Mouse (Mus musculus) adrenal gland, adult (tissue): ENCODE measurements around the gene Olfr545.
"Not testable (repeated sequence)": the region's sequence is repeated elsewhere in the genome, so short reads cannot be mapped to it uniquely, and the experiment has no call there.

Experiments used
- DNase-seq, 2 experiments: peaks; one replicate each; pipeline ENCODE4 v3.0.0; 2022 to 2023; ENCODE audit warnings: low spot score in 1 of 2; ENCODE audit not compliant: inconsistent age in 2 of 2

The Olfr545 gene

DNA sequence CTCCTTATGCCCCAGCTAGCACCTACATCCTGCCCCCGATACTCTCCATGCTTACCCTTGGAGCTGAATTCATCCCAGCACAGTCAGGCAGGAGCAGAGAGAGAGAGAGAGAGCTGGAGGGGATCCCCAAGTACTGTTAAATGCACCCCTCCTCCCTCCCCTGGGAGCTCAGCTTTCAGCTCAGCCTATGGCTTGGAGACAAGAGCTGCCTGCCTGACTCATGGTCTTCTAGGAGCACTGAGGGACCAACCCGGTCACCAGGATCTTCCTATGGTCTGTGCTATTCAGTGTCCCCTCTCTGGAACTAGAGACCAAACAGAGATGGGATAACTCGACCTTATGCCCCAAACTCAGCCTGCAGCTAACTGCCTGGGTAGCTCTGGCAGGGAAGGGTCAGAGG is at the start of gene Olfr545:
Gene Olfr545 (minus strand): TSS at position 101 of the 400 bp plus-strand sequence.
- no peak for DNase-seq

GRCm38 (mm10) chr7:102541251-102541650 is 41.9 kb upstream of the Olfr545 start:
- DNase-seq, result no peak

DNA sequence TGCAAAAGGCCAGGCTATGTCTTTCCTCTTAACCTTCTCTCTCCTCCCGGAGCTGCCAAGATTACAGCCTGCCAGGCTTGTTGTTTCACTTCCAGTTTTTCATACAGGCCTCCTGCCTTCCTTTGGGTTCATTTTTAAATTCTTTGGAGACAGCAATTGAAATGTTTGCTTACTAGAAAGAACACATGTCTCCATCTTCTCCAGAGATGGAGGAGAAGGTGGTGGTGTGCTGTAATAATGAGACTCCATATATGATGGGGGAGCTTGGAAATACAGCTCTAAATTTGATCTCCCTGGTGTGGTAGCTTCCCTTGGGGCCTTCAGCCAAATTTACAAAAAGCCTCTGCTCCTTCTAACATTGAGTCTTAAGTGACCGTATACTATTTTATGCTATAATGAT is 41.2 kb upstream of the Olfr545 start, which contains the start of gene Olfr548-ps1:
Gene Olfr548-ps1 (plus strand): TSS at position 301 of the 400 bp plus-strand sequence.
- no peak for DNase-seq

DNA sequence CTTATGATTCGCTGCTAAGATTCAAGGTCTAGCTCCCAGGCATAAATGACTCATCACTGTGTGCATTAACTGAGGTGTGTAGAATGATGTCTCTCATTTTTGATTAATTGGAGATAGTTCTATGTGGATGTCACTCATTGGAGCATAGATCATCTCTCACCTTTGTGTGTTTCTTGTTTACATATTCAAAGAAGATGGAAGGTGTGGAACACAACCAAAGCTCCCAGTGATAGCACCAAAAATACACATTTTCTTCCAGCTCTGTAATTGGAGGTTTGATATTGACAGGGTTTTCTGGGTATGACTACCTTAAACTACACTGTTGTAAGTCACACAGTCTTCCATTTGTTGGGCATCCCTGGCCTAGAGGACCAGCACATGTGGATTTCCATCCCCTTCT is 35.1 kb upstream of the Olfr545 start, which contains the start of gene Olfr547:
Gene Olfr547 (plus strand): TSS at position 301 of the 400 bp plus-strand sequence.
- no peak for DNase-seq

DNA sequence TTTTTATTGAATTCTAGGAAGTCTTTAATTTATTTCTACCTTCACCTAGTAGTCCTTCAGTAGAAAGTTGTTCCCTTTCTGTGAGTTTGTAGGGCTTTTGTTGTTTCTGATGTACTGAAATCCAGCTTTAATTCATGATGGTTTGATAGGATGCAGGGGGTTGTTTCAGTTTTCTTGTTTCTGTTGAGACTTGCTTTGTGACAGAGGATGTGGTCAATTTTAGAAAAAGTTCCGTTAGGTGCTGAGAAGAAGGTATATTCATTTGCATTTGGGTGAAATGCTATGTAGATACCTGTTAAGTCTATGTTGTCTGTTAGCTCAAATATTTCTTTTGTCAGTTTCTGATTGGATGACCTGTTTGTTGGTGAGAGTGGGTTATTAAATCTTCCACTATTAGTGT is 29.7 kb upstream of the Olfr545 start:
- DNase-seq, result no peak

DNA sequence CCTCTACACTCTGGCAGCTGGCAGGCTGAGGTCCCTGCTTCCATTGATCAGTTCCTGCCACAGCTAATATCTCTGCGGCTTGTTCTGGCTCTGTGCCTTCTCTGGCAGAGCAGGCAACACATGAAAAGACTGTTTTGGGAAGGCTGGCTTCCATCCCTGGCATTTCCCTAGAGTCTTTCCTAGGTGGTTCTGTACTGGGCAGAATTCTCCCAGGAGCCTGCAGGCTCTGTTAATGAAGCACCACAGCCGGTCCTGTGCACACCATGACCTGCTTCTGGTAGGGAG is 17.6 kb upstream of the Olfr545 start:
- DNase-seq, result peak in 1 of 2 experiments; percentile 28

DNA sequence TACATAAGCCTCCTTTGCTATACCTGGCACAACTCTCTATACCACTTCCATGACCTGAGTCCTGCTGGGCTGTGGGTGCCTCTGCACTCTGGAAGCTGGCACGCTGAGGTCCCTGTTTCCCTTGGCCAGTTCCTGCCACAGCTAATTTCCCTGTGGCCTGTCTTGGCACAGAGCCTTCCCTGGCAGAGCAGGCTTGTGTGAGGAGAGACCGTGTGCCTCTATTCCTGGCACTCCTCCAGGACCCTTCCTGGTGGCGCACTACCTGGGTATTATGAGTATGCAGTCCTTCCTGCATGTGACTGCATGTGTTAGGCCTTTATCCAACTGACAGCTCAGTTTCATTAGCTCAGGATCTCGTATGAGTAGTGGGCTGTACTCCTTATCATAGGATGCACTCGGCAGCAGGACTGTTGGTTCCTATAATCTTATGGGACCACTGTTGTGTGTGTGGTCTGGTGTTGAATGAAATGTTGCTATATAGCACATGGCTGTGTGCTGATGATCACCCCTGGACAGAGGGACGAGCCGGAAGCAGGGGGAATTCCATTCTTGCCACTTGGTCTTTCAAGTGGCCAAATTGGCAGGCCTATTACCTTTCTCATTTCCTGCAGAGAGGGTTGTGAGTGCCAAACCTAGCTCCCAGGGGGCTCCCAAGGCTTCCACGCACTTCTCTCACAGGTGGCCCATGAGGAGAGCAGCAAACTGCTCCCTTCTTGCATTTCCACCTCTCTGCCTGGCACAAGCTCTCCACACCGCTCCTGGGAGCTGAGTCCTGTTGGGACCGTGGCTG is 17.1 kb upstream of the Olfr545 start:
- DNase-seq, result peak; percentile 17 to 62

GRCm38 (mm10) chr7:102514144-102514543 is 14.8 kb upstream of the Olfr545 start:
- no peak for DNase-seq

GRCm38 (mm10) chr7:102512814-102513435 is 13.6 kb upstream of the Olfr545 start:
- DNase-seq, result peak; percentile 86 to 96

DNA sequence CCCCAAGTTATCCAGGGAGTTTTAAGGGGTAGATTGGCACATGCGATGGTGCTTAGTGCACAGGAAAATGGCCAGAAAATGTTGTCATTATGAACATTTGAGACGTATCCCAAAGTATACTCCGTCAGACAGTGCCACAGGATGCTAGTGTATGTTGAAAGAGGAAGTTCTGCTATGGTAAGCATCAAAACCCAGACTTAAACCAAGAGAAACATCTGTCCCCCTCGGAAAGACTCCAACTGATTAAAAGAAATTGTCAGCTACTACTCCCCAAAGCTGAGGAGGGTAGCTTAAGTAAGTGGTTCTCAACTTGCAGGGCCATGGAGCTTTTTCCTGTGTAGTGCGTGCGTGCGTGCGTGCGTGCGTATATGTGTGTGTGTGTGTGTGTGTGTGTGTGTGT is 12.6 kb upstream of the Olfr545 start:
- no peak for DNase-seq

DNA sequence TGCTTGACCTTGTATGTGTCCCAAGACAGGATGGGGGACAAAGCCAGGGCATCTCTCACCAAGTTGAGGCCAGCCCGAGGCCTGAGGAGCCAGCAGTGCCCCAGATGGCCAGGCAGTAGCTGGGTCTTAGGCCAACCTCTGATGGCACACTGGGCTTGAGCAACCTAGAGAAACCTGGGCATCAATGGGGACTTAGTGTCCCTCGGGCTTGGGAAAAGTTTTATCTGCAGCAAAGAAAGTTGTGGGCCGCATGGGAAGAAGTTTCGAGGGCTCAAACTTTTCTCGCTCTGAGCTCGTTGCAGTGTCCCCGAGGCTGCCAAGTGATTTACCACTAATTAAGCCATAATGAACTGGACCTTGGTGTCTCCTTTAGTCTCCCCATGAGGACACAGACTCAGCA is 10.4 kb upstream of the Olfr545 start:
- DNase-seq, result no peak

GRCm38 (mm10) chr7:102508666-102509065 is 9.3 kb upstream of the Olfr545 start:
- no peak for DNase-seq

GRCm38 (mm10) chr7:102508066-102508465 is 8.7 kb upstream of the Olfr545 start:
- DNase-seq, result no peak

GRCm38 (mm10) chr7:102506848-102507247 is 7.5 kb upstream of the Olfr545 start:
- peak; percentile 72 to 92 for DNase-seq

- DNase-seq, result no peak
Observed at GRCm38 (mm10) chr7:102501986-102502385, 2.6 kb upstream of the Olfr545 start.

DNA sequence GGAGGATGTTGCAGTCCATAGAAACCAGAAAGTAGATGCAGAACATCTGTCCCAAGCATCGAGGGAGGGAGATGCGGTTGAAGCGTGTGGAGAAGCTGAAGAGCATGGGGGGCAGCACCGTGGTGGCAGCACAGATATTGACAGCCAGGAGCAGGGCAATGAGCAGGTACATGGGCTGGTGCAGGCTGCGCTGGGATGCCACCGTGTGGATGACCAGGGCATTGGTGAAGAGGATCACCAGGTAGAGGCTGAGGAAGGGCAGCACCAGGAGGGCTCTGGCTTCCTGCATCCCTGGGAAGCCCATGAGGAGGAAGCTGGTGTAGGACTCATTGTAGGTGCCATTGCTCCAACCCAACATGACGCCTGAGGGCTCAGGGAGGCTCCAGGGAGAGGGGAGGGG is 5.0 kb downstream of the Olfr545 start:
- not testable (repeated sequence) for DNase-seq

DNA sequence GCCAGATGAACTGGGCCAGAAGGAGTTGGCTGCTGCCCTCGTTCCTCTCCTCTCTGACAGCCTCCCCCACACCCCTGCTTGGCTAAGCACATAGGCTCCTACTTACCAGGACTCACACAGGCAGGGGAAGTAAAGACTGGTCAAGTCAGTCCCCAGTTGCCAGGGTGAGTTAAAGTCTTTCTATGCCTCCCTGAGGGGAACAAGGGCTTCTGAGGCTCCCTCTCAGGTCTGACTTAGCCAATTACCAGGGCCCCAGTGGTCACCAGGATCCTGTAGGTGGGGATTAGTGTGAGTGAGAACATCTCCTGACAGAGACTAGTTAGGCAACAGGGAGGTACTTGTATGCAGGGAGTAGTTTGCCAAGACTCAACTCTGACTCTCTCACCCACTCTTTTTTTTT is 11.2 kb downstream of the Olfr545 start, which contains the start of gene Olfr544:
Gene Olfr544 (minus strand): TSS at position 153 of the 400 bp plus-strand sequence.
- DNase-seq, result no peak

- no peak for DNase-seq
Observed at GRCm38 (mm10) chr7:102486105-102486504, 13.3 kb downstream of the Olfr545 start.

GRCm38 (mm10) chr7:102484766-102485165 is 14.6 kb downstream of the Olfr545 start:
- not testable (repeated sequence) for DNase-seq

DNA sequence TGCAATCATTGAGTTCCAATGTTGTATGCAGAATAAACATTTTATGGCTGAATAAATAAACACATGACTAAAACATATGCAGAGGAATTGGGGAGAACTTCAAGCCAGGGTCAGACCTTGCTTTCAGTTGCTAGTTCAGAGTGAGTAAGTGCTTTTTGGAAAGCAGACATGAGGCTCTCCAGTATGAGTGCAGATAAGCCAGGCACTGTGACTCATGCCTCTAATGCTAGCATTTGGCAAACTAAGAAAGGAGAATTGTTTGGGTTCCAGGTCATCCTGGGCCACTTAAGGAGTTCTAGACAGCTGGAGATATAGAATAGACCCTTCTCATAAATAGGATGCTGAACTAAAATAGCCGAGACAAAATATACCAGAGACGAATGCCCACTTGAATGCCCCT is 15.7 kb downstream of the Olfr545 start:
- peak; percentile 39 to 78 for DNase-seq

DNA sequence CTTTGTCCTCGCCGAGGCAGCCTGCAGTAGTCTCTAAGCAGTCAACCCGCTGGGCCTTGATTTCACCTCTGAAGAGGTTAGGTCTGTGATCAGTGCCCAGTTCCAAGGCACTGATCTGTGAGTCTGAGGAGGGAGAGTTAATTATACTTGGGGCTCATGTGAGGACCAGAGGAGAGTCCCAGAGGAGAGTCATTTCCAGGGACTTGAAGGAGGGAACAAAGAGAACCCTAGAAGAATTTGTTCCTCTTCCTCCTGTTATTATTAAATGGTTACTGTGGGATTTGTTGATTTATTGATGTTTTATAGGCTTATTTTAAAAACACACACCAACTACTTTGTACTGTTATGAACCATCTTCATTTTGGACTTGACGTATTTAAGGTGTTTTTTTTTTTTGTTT is 17.8 kb downstream of the Olfr545 start, which contains the start of gene Olfr543:
Gene Olfr543 (minus strand): TSS at position 101 of the 400 bp plus-strand sequence.
- DNase-seq, result no peak

DNA sequence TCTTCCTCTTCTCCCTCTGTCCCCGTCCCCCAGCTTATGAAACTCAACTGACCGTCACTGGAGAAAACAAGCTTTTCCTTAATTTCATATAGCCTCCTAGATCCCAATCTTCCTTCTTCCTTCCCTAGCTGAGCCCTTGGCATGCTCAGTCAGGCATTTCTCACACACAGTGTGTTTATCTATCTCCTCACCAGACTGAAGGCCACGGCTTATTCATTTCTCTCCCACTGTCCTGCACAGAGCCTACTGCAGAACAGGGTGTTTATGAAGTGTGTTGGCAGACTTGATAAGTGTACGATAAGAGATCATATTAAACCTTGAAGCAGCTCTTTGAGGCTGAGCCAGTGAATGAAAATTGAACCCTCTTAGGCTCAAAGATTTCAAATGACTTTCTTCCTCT is 18.6 kb downstream of the Olfr545 start:
- peak in 1 of 2 experiments; percentile 72 for DNase-seq
